Mouse (Mus musculus) lung, postnatal 0 days (tissue): ENCODE measurements at regions not wholly inside any gene's neighbourhood (a gene's known extent, or its start where the extent isn't known, plus 50 kb on each side); places are given as distances from the start of the nearest gene placed in this dataset.

Experiments used
- ATAC-seq: fragments of 200-750 bp; cut with Nextera tagmentation; 2 replicates; pipeline ENCODE4 v1.8.0; 2017; ENCODE audit warnings: moderate library complexity
- DNase-seq: peaks from one replicate; pipeline ENCODE4 v3.0.0-alpha.2; 2016; ENCODE audit warnings: low spot score
- H3K27ac ChIP-seq: fragments of 300-500 bp; sonication (generic); 2 replicates; pipeline ENCODE4 v1.5.1; 2014; ENCODE audit warnings: antibody characterized with exemption, mild to moderate bottlenecking, low read length, mixed read lengths
- H3K27me3 ChIP-seq: fragments of 300-500 bp; sonication (generic); replicated peaks from 2 replicates; pipeline ENCODE4 v1.6.1; 2014; ENCODE audit warnings: low read length, mixed read lengths; ENCODE audit not compliant: insufficient read depth
- H3K36me3 ChIP-seq: fragments of 300-500 bp; sonication (generic); 2 replicates; pipeline ENCODE4 v1.6.1; 2014; ENCODE audit warnings: low read length, mixed read lengths; ENCODE audit not compliant: insufficient read depth
- H3K4me1 ChIP-seq: fragments of 300-500 bp; sonication (generic); 2 replicates; pipeline ENCODE4 v1.6.1; 2014; ENCODE audit warnings: antibody characterized with exemption, low read depth, low read length, mixed read lengths; ENCODE audit not compliant: insufficient read depth
- H3K4me2 ChIP-seq: fragments of 300-500 bp; sonication (generic); replicated peaks from 2 replicates; pipeline ENCODE4 v1.6.1; 2014; ENCODE audit warnings: low read depth, mild to moderate bottlenecking, low read length, moderate library complexity, mixed read lengths
- H3K4me3 ChIP-seq: fragments of 300-500 bp; sonication (generic); 2 replicates; pipeline ENCODE4 v1.5.1; 2014; ENCODE audit warnings: low read depth, low read length
- H3K9ac ChIP-seq: fragments of 300-500 bp; sonication (generic); replicated peaks from 2 replicates; pipeline ENCODE4 v1.6.1; 2014; ENCODE audit warnings: low read depth, mild to moderate bottlenecking
- H3K9me3 ChIP-seq: fragments of 300-500 bp; sonication (generic); 2 replicates; pipeline ENCODE4 v1.6.1; 2016; ENCODE audit warnings: low read length, mixed read lengths
- CTCF ChIP-seq: IDR thresholded peaks from 2 replicates; pipeline ENCODE4 v1.5.1; 2016; ENCODE audit warnings: antibody characterized with exemption, mild to moderate bottlenecking
- EP300 ChIP-seq: IDR thresholded peaks from 2 replicates; pipeline ENCODE4 v1.6.1; 2016; ENCODE audit warnings: antibody characterized with exemption, mild to moderate bottlenecking, control low read depth
- WGBS: fragments of 180-500 bp; shearing (Covaris S2); extraction: QIAGEN DNeasy Blood & Tissue Kit; methylation state at CpG from one replicate; pipeline ENCODE4 v1.1.7; 2014; 5-methylcytosine and 5-hydroxymethylcytosine counted together

- DNase-seq: no peak
- WGBS: 95% methylated on average over 4 of the region's 4 CpGs
- no peaks in the 10 kb centered on the region for H3K36me3 ChIP-seq
- no peak overlapping the region for H3K9ac ChIP-seq
- TF ChIP-seq CTCF: no peak
- no peak for TF ChIP-seq EP300
- H3K9me3 ChIP-seq: no peaks in the 10 kb centered on the region
- no peak overlapping the region for H3K4me3 ChIP-seq
- H3K27ac ChIP-seq: no peak overlapping the region
- no peaks in the 10 kb centered on the region for H3K27me3 ChIP-seq
- H3K4me1 ChIP-seq: no peaks in the 10 kb centered on the region
- H3K4me2 ChIP-seq: no peak overlapping the region
- ATAC-seq: no peak
Measured at GRCm38 (mm10) chr2:79146563-79146962, 108.7 kb upstream of the Itga4 start.

- no peaks in the 10 kb centered on the region for H3K27me3 ChIP-seq
- H3K27ac ChIP-seq: no peak overlapping the region
- ATAC-seq (peak; percentile 50; the same call in 1 of the 2 replicates), DNase-seq (peak; percentile 21)
- H3K36me3 ChIP-seq: no peaks in the 10 kb centered on the region
- WGBS: 36% methylated on average over 3 of the region's 3 CpGs
- H3K4me1 ChIP-seq: no peaks in the 10 kb centered on the region
- TF ChIP-seq CTCF (no peak), EP300 (no peak)
- no peak overlapping the region for H3K4me3 ChIP-seq
- H3K9me3 ChIP-seq: no peaks in the 10 kb centered on the region
- no peak overlapping the region for H3K9ac ChIP-seq
- no peak overlapping the region for H3K4me2 ChIP-seq
Measured at GRCm38 (mm10) chr2:79149012-79149698, 106.1 kb upstream of the Itga4 start.

GRCm38 (mm10) chr2:79151610-79152009 is 103.6 kb upstream of the Itga4 start:
- Histone ChIP-seq H3K9me3 (no peaks in the 10 kb centered on the region), H3K4me1 (no peaks in the 10 kb centered on the region), H3K27me3 (no peaks in the 10 kb centered on the region), H3K4me2 (no peak overlapping the region), H3K27ac (no peak overlapping the region), H3K4me3 (no peak overlapping the region), H3K36me3 (no peaks in the 10 kb centered on the region), H3K9ac (no peak overlapping the region)
- ATAC-seq (no peak), DNase-seq (no peak)
- TF ChIP-seq CTCF (no peak), EP300 (no peak)
- 89% methylated on average over 4 of the region's 4 CpGs for WGBS

GRCm38 (mm10) chr2:79152031-79152694 is 103.1 kb upstream of the Itga4 start:
- no peaks in the 10 kb centered on the region for H3K27me3 ChIP-seq
- WGBS: 83% methylated on average over 6 of the region's 6 CpGs
- no peak overlapping the region for H3K4me3 ChIP-seq

GRCm38 (mm10) chr2:79152695-79153057 is 102.5 kb upstream of the Itga4 start:
- TF ChIP-seq EP300 (no peak), CTCF (no peak)
- Histone ChIP-seq H3K4me3 (no peak overlapping the region), H3K27me3 (no peaks in the 10 kb centered on the region), H3K27ac (no peak overlapping the region), H3K9me3 (no peaks in the 10 kb centered on the region), H3K4me2 (no peak overlapping the region), H3K4me1 (no peaks in the 10 kb centered on the region), H3K9ac (no peak overlapping the region), H3K36me3 (no peaks in the 10 kb centered on the region)
- WGBS: 86% methylated on average over 5 of the region's 5 CpGs
- ATAC-seq (no peak), DNase-seq (no peak)

More at GRCm38 (mm10) chr2:79152031-79152694, 103.1 kb upstream of the Itga4 start:
- H3K36me3 ChIP-seq: no peaks in the 10 kb centered on the region
- DNase-seq (no peak), ATAC-seq (no peak)
- H3K27ac ChIP-seq: no peak overlapping the region
- no peaks in the 10 kb centered on the region for H3K4me1 ChIP-seq
- no peak overlapping the region for H3K4me2 ChIP-seq
- no peak overlapping the region for H3K9ac ChIP-seq
- H3K9me3 ChIP-seq: no peaks in the 10 kb centered on the region
- TF ChIP-seq EP300 (no peak), CTCF (no peak)

- H3K27ac ChIP-seq: no peak overlapping the region
- no peak overlapping the region for H3K9ac ChIP-seq
- H3K27me3 ChIP-seq: no peaks in the 10 kb centered on the region
- DNase-seq: no peak
- no peaks in the 10 kb centered on the region for H3K4me1 ChIP-seq
- H3K36me3 ChIP-seq: no peaks in the 10 kb centered on the region
- WGBS: 66% methylated on average over 4 of the region's 4 CpGs
- H3K4me2 ChIP-seq: no peak overlapping the region
- H3K9me3 ChIP-seq: no peaks in the 10 kb centered on the region
- no peak overlapping the region for H3K4me3 ChIP-seq
- TF ChIP-seq CTCF: no peak
- no peak for TF ChIP-seq EP300
- ATAC-seq: no peak
Measured at GRCm38 (mm10) chr2:79153070-79153469, 102.2 kb upstream of the Itga4 start.
